Mouse (Mus musculus) liver, adult 2 months (tissue): ENCODE measurements around the gene Sfxn2. TPM values are rescaled to one million over a fixed set of nuclear protein-coding genes. Genes with fewer than 3 reads are reported as not detected.

Experiments
- DNase-seq: peaks from one replicate; pipeline ENCODE4 v3.0.0-alpha.2; 2011; ENCODE audit warnings: low read depth, low spot score; ENCODE audit errors: extremely low read depth
- H3K27ac ChIP-seq: fragments of 200-500 bp; replicated peaks from 2 replicates; pipeline ENCODE4 v1.5.1; 2012; ENCODE audit warnings: low read depth, mild to moderate bottlenecking, control low read depth, inconsistent platforms, low read length; ENCODE audit not compliant: insufficient read depth
- H3K27me3 ChIP-seq: fragments of 200-500 bp; 2 replicates; pipeline ENCODE4 v1.6.1; 2012; ENCODE audit warnings: mild to moderate bottlenecking, moderate library complexity, low read length, inconsistent platforms; ENCODE audit not compliant: control insufficient read depth, insufficient read depth
- H3K36me3 ChIP-seq: fragments of 200-500 bp; 2 replicates; pipeline ENCODE4 v1.6.1; 2012; ENCODE audit warnings: low read length, inconsistent platforms; ENCODE audit not compliant: control insufficient read depth, insufficient read depth
- H3K4me1 ChIP-seq: fragments of 200-500 bp; 2 replicates; pipeline ENCODE4 v1.6.1; 2011; ENCODE audit warnings: low read length; ENCODE audit not compliant: control insufficient read depth, insufficient read depth
- H3K4me3 ChIP-seq: fragments of 200-500 bp; 2 replicates; pipeline ENCODE4 v1.5.1; 2011; ENCODE audit warnings: low read depth, mild to moderate bottlenecking, control low read depth, low read length, moderate library complexity; ENCODE audit not compliant: insufficient read depth
- H3K79me2 ChIP-seq: fragments of 200-500 bp; 2 replicates; pipeline ENCODE4 v1.6.1; 2012; ENCODE audit warnings: inconsistent platforms, mild to moderate bottlenecking, low read length, moderate library complexity; ENCODE audit not compliant: control insufficient read depth, insufficient read depth
- H3K9ac ChIP-seq: fragments of 200-500 bp; 2 replicates; pipeline ENCODE4 v1.6.1; 2012; ENCODE audit warnings: low read depth, mild to moderate bottlenecking, control low read depth, inconsistent platforms, low read length
- CTCF ChIP-seq: fragments of 200-500 bp; IDR thresholded peaks from 2 replicates; pipeline ENCODE4 v1.5.1; 2011; ENCODE audit warnings: low read depth, low read length, control low read depth
- POLR2A ChIP-seq: fragments of 200-500 bp; IDR thresholded peaks from 2 replicates; pipeline ENCODE4 v1.6.1; 2011; ENCODE audit warnings: low read length, control low read depth; ENCODE audit not compliant: insufficient read depth; ENCODE audit errors: extremely low read depth
- WGBS: fragments of 180-500 bp; shearing (Covaris S2); methylation state at CpG from one replicate; pipeline ENCODE4 v1.1.7; 2018; 5-methylcytosine and 5-hydroxymethylcytosine counted together
- polyA plus RNA-seq: library from polyadenylated mRNA; depleted of rRNA; stranded (reverse); fragments of >200 nt; gene quantifications from 2 replicates; pipeline ENCODE4 v1.2.3, GENCODE M21; 2012
- total RNA-seq: library from RNA; depleted of rRNA; stranded (reverse); fragments of >200 nt; gene quantifications from 2 replicates; pipeline ENCODE4 v1.2.3, GENCODE M21; 2014

Gene Sfxn2
- total and polyA plus RNA-seq, 2 experiments: 15.1 to 33.8 TPM

DNA sequence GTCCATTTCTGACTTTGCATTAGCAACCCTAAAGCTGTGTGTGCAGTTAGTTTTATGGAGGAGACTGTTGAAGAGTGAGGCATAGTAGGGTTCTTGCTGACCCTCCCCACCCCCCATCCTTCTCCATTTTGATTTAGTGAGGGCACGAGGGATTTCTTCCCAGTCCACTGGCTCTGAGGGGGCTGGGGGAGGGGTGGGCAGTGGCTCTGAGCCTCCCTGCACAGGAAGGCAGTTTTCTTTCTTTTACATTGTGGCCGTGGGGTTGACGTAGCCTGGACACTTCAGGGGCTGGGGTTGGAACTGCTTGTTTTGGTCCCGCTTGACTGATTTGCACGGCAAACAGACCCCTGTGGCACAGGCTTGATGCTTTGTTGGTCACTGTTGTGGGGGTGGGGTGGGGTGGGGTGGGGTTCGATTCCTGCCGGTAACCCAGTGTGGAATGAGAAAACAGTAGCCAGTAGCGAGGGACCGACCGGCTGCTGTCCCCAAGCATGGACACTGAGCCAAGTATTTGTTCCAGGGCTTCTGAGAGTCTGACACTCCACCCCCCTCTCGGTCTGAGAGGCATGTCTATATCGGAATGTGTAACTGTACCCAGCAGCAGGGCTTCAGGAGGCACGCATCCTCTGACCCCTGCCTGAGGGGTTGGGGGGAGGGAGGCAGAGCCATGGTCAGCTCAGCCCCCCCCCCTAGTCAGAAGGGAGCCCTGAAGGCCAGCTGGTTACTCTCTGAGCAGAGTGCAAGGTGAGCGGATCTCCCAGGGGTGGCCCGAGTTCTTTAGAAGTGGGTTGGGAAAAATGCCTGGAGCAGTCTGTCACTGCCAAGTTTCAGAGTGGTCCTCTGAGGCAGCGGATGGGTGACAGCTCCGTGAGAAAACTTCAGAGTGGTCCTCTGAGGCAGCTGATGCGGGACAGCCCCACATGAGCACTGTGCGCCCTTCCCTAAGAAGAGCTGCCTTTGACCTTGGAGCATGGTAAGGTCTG lies 50.9 kb downstream of the Sfxn2 start:
- no peaks in the 10 kb centered on the region for H3K27me3 ChIP-seq
- H3K4me1 ChIP-seq: peaks cover 52% of the 10 kb centered on the region
- H3K9ac ChIP-seq: 0 out of 2 replicates have a peak overlapping the region, but pooled peaks have one; percentile 42
- H3K79me2 ChIP-seq: peaks cover 43% of the 10 kb centered on the region; the same call in 1 of the 2 replicates
- WGBS: 49% methylated on average over 19 of the region's 19 CpGs
- peak overlapping the region; percentile 11; the same call in 1 of the 2 replicates for H3K27ac ChIP-seq
- DNase-seq: no peak
- no peaks in the 10 kb centered on the region for H3K36me3 ChIP-seq
- peak overlapping the region; percentile 22; the same call in 1 of the 2 replicates for H3K4me3 ChIP-seq
- no peak for TF ChIP-seq CTCF
- no peak for TF ChIP-seq POLR2A

DNA sequence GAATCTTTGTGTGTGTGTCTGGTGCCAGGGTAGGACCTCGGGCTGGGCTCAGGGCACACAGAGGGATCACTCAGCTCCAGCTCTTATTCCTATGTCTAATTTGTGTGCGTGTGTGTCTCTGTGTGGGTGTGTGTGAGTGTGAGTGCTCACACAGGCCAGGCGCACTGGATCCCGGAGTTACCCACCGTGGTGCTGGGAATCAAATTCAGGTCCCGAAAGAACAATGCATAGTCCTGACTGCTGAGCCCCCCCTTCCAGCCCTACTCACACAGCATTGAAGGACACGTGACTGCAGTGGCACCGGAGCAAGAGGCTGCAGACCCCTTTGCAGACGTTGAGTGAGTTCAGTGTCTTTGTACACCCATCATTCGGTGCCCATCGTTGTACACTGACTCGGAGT lies 51.9 kb downstream of the Sfxn2 start:
- H3K27me3 ChIP-seq: no peaks in the 10 kb centered on the region
- no peaks in the 10 kb centered on the region for H3K36me3 ChIP-seq
- TF ChIP-seq CTCF: no peak
- TF ChIP-seq POLR2A: no peak
- H3K27ac ChIP-seq: no peak overlapping the region
- peaks cover 51% of the 10 kb centered on the region for H3K4me1 ChIP-seq
- H3K4me3 ChIP-seq: no peak overlapping the region
- no peak for DNase-seq
- H3K79me2 ChIP-seq: peaks cover 41% of the 10 kb centered on the region; the same call in 1 of the 2 replicates
- no peak overlapping the region for H3K9ac ChIP-seq
- WGBS: 93% methylated on average over 12 of the region's 12 CpGs

DNA sequence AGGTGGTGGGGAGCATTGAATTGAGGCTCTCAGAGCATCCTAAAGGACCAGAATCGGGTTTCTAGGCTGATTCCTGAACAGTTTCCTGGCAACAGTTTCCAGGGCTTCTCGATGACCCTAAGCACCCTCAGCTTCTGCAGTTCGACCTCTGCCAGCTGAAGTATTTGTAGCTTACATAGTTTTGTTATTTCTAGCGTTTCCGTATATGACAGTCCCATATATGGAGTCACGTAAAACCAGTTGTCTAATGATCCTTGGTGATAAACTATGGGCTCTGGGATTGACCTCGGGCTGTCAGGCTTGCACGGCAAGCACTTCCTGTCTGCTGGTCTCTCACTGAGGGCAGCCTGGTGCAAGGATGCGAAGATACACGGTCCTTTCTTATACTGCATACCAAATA lies 52.4 kb downstream of the Sfxn2 start:
- H3K9ac ChIP-seq: no peak overlapping the region
- peaks cover 52% of the 10 kb centered on the region for H3K4me1 ChIP-seq
- no peak for TF ChIP-seq CTCF
- TF ChIP-seq POLR2A: no peak
- no peaks in the 10 kb centered on the region for H3K27me3 ChIP-seq
- DNase-seq: no peak
- H3K36me3 ChIP-seq: no peaks in the 10 kb centered on the region
- no peak overlapping the region for H3K4me3 ChIP-seq
- 78% methylated on average over 10 of the region's 10 CpGs for WGBS
- H3K27ac ChIP-seq: no peak overlapping the region
- peaks cover 46% of the 10 kb centered on the region for H3K79me2 ChIP-seq

DNA sequence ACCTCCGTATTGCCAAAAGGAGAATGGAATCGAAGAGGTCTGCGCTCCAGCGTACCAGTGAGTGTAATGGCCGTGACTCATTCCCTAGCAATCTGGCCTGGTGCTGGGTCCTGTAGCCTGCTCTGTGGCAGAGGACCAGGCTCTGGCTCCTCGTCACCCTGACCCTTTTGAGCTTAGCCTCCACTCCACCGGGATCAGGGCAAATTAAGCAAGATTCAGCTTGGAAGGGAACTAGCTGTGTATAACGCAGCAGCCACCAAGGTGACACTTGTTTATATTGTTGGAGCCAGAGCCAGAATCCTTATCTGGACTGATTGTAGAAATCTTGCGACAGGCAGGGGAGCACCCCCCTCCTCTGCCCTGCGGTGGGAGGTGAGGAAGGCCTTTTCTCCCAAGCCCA lies 55.2 kb downstream of the Sfxn2 start:
- peaks cover 39% of the 10 kb centered on the region for H3K4me1 ChIP-seq
- no peak overlapping the region for H3K4me3 ChIP-seq
- 12% methylated on average over 10 of the region's 10 CpGs for WGBS
- peak; percentile 98 for DNase-seq
- H3K79me2 ChIP-seq: peaks cover 48% of the 10 kb centered on the region
- TF ChIP-seq CTCF (no peak), POLR2A (no peak)
- H3K27ac ChIP-seq: peak overlapping the region; percentile 87
- no peaks in the 10 kb centered on the region for H3K36me3 ChIP-seq
- H3K9ac ChIP-seq: peak overlapping the region; percentile 49
- H3K27me3 ChIP-seq: no peaks in the 10 kb centered on the region

DNA sequence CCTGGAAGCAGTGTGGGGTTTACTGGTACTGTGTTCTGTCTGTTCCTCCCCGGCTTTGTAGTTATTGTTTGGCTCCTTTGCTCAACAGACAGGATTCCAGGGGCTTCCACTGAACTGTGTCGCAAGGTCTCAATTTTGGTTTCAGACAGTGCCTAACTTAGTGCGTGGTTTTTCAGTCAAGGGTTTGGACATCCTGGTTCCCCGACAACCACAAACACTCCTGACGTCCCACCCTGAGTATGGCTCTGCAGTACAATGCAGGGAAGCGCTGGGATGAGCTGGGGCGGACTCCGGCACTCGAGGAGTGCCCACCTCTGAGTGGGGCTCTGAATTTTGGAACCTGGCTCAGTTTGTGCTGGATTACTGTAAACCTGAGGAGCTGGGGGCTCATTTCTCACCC lies 56.6 kb downstream of the Sfxn2 start:
- Histone ChIP-seq H3K27me3 (no peaks in the 10 kb centered on the region), H3K4me3 (no peak overlapping the region), H3K79me2 (peaks cover 50% of the 10 kb centered on the region), H3K4me1 (peaks cover 38% of the 10 kb centered on the region), H3K36me3 (peaks cover under 1% of the 10 kb centered on the region; the same call in 1 of the 2 replicates), H3K9ac (no peak overlapping the region), H3K27ac (peak overlapping the region; percentile 27; the same call in 1 of the 2 replicates)
- no peak for DNase-seq
- TF ChIP-seq CTCF (no peak), POLR2A (no peak)
- WGBS: 55% methylated on average over 9 of the region's 9 CpGs

DNA sequence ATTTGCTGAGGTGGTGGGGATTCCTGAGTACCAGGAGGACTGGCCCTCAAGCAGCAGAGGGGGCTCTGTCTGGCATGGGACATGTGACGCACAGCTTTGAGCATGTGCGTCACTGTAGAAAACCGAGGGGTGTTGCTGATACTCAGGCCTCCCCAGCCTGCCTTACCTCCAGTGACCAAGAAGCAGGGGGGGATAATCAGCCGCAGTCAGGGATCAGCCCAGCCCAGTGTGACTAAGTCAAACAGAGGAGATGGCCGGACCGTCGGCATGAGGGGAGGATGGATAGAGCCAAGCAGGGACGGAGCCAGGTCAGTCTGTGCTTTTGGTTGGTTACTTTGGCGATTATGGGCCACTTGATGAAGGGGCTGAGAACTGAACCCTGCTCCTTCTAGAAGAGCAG lies 58.5 kb downstream of the Sfxn2 start:
- no peak overlapping the region for H3K4me3 ChIP-seq
- no peak overlapping the region for H3K9ac ChIP-seq
- WGBS: 72% methylated on average over 9 of the region's 9 CpGs
- no peak for DNase-seq
- TF ChIP-seq CTCF: no peak
- TF ChIP-seq POLR2A: no peak
- peaks cover 31% of the 10 kb centered on the region for H3K4me1 ChIP-seq
- H3K36me3 ChIP-seq: peaks cover 2% of the 10 kb centered on the region; the same call in 1 of the 2 replicates
- peaks cover 61% of the 10 kb centered on the region for H3K79me2 ChIP-seq
- H3K27me3 ChIP-seq: no peaks in the 10 kb centered on the region
- no peak overlapping the region for H3K27ac ChIP-seq
